Mouse (Mus musculus) neural tube, embryonic 12.5 days (tissue): ENCODE measurements around the gene Cdc42bpb. TPM values are rescaled to one million over a fixed set of nuclear protein-coding genes. Genes with fewer than 3 reads are reported as not detected.

ENCODE experiments used
- ATAC-seq: fragments of 200-750 bp; cut with Nextera tagmentation; 2 replicates; pipeline ENCODE4 v1.8.0; 2017; ENCODE audit warnings: low read depth, mild to moderate bottlenecking, moderate TSS enrichment, moderate library complexity; ENCODE audit not compliant: low FRiP score
- H3K27ac ChIP-seq: fragments of 300-500 bp; sonication (generic); 2 replicates; pipeline ENCODE4 v1.5.1; 2016
- H3K27me3 ChIP-seq: fragments of 300-500 bp; sonication (generic); replicated peaks from 2 replicates; pipeline ENCODE4 v1.6.1; 2016; ENCODE audit warnings: mild to moderate bottlenecking
- H3K36me3 ChIP-seq: fragments of 300-500 bp; sonication (generic); 2 replicates; pipeline ENCODE4 v1.6.1; 2016; ENCODE audit warnings: mild to moderate bottlenecking
- H3K4me1 ChIP-seq: fragments of 300-500 bp; sonication (generic); 2 replicates; pipeline ENCODE4 v1.6.1; 2016
- H3K4me2 ChIP-seq: fragments of 300-500 bp; sonication (generic); replicated peaks from 2 replicates; pipeline ENCODE4 v1.6.1; 2016; ENCODE audit warnings: mild to moderate bottlenecking
- H3K4me3 ChIP-seq: fragments of 300-500 bp; sonication (generic); 2 replicates; pipeline ENCODE4 v1.5.1; 2016
- H3K9ac ChIP-seq: fragments of 300-500 bp; sonication (generic); 2 replicates; pipeline ENCODE4 v1.6.1; 2016; ENCODE audit warnings: mild to moderate bottlenecking
- H3K9me3 ChIP-seq: fragments of 300-500 bp; sonication (generic); 2 replicates; pipeline ENCODE4 v1.6.1; 2016; ENCODE audit warnings: mild to moderate bottlenecking
- WGBS: fragments of 180-500 bp; shearing (Covaris S2); methylation state at CpG from one replicate; pipeline ENCODE4 v1.1.7; 2016; 5-methylcytosine and 5-hydroxymethylcytosine counted together
- polyA plus RNA-seq: library from polyadenylated mRNA; unstranded; fragments of >200 nt; fragmentation: Nextera tagmentation; extraction: Ambion mirVana; gene quantifications from 2 replicates; pipeline ENCODE4 v1.2.1, GENCODE M21; 2016

Cdc42bpb gene
- polyA plus RNA-seq, 1 experiment from 2014 or later: 44.9 TPM

DNA sequence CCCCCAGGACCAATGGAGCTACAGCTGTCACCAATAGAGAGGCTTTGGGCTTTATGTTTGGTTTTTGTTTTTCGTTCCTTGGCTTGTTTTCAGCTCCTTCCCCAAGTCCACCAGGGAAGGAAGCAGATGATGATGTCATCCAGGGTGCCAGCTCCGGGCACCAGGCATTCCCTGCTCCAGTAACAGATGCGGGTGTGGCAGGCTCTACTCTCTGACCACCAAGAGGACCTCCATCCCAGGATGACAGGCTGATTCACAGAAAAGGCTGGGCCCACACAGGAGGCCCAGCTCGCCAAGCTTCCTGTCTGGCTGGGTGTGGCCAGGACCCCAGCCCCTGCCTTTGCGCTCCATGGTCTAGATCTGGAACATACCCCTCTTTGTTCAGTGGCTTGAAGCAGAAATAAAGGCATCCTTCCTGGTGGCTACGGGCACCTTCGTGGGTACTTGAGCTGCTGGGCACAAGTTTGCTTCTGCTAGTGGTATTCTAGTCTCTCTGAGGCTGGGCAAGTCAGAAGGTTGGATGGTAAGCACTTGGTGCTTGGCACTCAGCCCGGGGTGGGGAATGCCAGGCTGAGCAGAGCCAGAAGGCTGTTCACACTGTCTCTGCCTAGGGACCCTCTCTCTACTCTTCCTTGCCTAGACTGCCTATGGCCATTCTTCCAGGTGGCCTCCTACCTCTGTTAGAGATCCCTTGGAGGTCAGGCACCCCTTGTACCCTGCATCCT, 34.3 kb upstream of the Cdc42bpb start:
- H3K27me3 ChIP-seq: peaks cover 31% of the 10 kb centered on the region
- H3K4me1 ChIP-seq: peaks cover 22% of the 10 kb centered on the region
- H3K36me3 ChIP-seq: no peaks in the 10 kb centered on the region
- no peak overlapping the region for H3K27ac ChIP-seq
- H3K4me2 ChIP-seq: no peak overlapping the region
- H3K9ac ChIP-seq: no peak overlapping the region
- ATAC-seq: no peak
- 77% methylated on average over 8 of the region's 8 CpGs for WGBS
- H3K4me3 ChIP-seq: no peak overlapping the region
- no peaks in the 10 kb centered on the region for H3K9me3 ChIP-seq

DNA sequence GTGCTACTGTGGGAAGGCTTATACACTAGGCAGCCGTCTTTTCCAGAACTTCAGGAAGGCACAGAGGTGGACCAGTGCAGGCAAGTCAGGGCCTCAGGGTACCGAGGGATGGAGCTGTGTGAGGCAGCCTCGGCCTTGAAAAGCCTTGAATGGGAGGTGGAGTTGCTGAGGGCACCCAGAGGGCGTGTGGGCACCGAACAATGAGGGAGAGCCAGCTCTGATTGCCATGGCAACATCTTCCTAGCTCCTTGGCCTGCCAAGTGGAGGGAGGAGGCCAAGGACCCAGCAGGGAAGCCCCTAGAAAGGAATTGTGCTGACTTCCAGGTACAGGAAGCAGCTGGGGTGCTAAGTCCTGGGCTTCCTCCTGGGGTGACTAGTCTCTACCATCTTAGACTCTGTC, 32.1 kb upstream of the Cdc42bpb start:
- H3K9me3 ChIP-seq: no peaks in the 10 kb centered on the region
- 15% methylated on average over 5 of the region's 5 CpGs for WGBS
- peaks cover 41% of the 10 kb centered on the region for H3K27me3 ChIP-seq
- no peak for ATAC-seq
- H3K9ac ChIP-seq: no peak overlapping the region
- no peaks in the 10 kb centered on the region for H3K36me3 ChIP-seq
- H3K4me3 ChIP-seq: no peak overlapping the region
- H3K4me1 ChIP-seq: peaks cover 21% of the 10 kb centered on the region
- H3K27ac ChIP-seq: no peak overlapping the region
- H3K4me2 ChIP-seq: no peak overlapping the region

DNA sequence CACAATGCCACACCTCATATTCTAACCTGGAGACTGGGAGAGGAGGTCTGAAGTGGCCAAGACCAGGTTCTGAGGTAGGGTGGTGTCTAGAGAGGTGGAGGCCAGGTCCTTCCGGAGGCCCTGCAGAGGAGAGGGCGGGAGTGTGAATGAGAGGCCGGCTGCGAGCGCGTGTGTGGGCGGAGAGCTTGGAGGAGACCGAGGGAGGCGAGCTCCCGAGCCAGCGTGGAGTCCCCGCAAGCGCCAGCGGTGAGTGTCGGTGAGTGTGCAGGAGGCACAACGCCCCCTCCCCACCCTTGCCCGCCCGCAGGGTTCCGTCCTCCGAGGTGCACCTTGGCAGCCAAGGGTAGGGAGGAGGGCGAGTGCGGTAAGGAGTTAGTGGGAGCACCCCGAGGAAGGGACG, 29.1 kb upstream of the Cdc42bpb start, which contains the start of gene Lbhd2:
TSS of gene Lbhd2 (plus strand) at position 188 of the 400 bp plus-strand sequence.
- Histone ChIP-seq H3K36me3 (no peaks in the 10 kb centered on the region), H3K27ac (no peak within 1 kb of the TSS), H3K4me3 (no peak within 1 kb of the TSS), H3K9me3 (no peaks in the 10 kb centered on the region), H3K4me2 (peak within 1 kb of the TSS; percentile 42), H3K27me3 (peaks cover 49% of the 10 kb centered on the region), H3K9ac (no peak within 1 kb of the TSS), H3K4me1 (peaks cover 9% of the 10 kb centered on the region; the same call in 1 of the 2 replicates)
- under 1% methylated on average over 24 of the region's 24 CpGs for WGBS
- no peak for ATAC-seq

DNA sequence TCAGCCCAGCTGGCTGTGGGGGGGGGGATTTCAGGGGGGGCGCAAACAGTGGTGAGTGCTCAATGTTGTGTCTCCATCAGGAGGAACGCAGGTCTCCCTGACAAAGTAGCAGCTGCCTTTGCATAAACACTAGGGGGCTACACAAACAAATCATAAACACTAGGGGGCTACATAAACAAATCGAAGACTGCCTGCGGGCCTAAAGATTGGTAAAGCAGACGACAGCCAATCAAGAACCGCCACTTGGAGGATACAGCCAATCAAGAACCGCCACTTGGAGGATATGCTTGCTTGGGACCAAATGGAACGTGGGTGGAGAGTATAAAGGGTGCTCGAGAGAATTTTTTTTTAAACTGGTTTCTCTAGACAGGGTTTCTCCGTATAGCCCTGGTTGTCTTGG, 27.4 kb upstream of the Cdc42bpb start:
- Histone ChIP-seq H3K9me3 (no peaks in the 10 kb centered on the region), H3K27ac (no peak overlapping the region), H3K4me3 (no peak overlapping the region), H3K4me2 (no peak overlapping the region), H3K4me1 (peaks cover 9% of the 10 kb centered on the region; the same call in 1 of the 2 replicates), H3K36me3 (no peaks in the 10 kb centered on the region), H3K27me3 (peaks cover 46% of the 10 kb centered on the region), H3K9ac (no peak overlapping the region)
- no peak for ATAC-seq
- 51% methylated on average over 10 of the region's 10 CpGs for WGBS

DNA sequence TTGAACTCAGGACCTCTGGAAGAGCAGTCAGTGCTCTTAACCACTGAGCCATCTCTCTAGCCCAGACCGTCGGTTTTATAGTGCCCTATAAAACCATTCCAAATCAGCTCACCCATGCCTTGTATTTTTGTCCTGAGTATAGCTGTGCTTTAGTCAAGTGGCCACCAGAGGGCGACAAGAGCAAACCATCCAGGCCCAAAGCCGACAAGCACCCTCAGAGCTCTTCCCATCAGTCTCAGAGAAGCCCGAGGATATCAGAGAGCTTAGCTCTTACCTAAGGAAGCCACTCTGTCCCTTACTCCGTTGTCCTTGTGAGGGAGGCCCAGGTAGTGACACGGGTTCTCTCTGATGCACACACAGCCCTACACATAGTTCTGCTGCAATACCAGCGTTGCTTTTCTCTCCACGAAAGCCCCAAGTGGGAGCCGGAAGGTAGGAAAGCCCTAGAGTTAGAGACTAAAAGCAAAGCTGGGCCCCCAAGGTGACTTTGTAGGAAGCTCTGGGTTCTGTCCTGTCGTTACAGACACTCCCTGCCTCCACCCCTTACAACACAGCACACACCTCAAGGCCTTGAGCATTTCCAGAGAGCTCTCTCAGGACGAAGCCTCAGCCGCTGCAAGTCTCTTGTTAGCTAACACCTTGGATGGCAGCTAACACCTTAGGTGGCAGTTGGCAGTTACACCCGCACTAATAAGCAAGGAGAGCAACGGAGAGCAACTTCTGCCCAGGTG, 24.1 kb upstream of the Cdc42bpb start:
- Histone ChIP-seq H3K9ac (no peak overlapping the region), H3K27ac (no peak overlapping the region), H3K27me3 (peaks cover 26% of the 10 kb centered on the region), H3K9me3 (no peaks in the 10 kb centered on the region), H3K4me1 (peaks cover 1% of the 10 kb centered on the region; the same call in 1 of the 2 replicates), H3K4me3 (no peak overlapping the region), H3K4me2 (no peak overlapping the region), H3K36me3 (no peaks in the 10 kb centered on the region)
- ATAC-seq: 0 out of 2 replicates have a peak, but pooled peaks have one; percentile 25
- WGBS: 20% methylated on average over 15 of the region's 15 CpGs

DNA sequence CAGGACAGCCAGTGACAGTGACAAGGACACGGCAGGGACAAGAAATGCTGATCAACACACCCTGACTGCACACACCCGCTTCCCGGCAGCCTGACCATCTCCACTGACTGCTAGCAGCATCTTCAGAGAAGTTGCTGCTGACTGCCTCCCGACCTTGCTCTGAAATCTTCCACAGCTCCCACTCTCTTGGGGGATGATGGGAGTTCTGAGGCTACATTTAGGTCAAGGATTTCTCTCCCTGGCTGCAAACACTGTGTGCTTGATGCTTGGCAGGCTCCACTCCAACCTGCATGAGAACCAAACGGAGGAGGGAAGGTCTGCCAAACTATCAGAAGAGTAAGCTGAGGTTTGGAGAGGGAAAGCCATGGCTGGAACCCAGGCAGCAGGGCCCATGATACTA, 19.5 kb upstream of the Cdc42bpb start:
- Histone ChIP-seq H3K9ac (no peak overlapping the region), H3K4me1 (no peaks in the 10 kb centered on the region), H3K4me2 (no peak overlapping the region), H3K36me3 (no peaks in the 10 kb centered on the region), H3K4me3 (no peak overlapping the region), H3K27me3 (peaks cover 15% of the 10 kb centered on the region), H3K9me3 (no peaks in the 10 kb centered on the region), H3K27ac (no peak overlapping the region)
- no peak for ATAC-seq
- 72% methylated on average over 5 of the region's 5 CpGs for WGBS

DNA sequence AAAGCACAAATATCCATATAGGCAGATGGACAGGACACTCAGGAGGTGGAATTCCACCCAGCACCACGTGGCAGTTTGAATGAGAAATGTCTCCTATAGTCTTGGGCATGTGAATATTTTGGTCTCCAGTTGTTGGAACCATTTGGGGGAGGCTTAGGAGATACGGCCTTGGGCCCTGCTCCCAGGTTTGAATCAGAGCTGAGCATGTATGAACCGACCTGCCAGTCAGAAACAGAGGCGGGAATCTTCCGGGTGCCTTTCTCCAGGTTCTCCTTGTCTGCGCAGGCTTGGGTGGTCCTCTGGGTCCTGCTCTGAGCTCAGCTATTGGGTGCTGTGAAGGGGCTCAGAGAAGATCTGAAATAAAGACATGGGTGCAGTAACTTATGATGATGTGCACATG, 16.5 kb upstream of the Cdc42bpb start:
- ATAC-seq: no peak
- H3K9ac ChIP-seq: no peak overlapping the region
- H3K4me1 ChIP-seq: no peaks in the 10 kb centered on the region
- no peaks in the 10 kb centered on the region for H3K36me3 ChIP-seq
- H3K4me2 ChIP-seq: no peak overlapping the region
- H3K27me3 ChIP-seq: peaks cover 13% of the 10 kb centered on the region; the same call in 1 of the 2 replicates
- no peak overlapping the region for H3K27ac ChIP-seq
- no peaks in the 10 kb centered on the region for H3K9me3 ChIP-seq
- H3K4me3 ChIP-seq: no peak overlapping the region
- WGBS: 83% methylated on average over 6 of the region's 6 CpGs

DNA sequence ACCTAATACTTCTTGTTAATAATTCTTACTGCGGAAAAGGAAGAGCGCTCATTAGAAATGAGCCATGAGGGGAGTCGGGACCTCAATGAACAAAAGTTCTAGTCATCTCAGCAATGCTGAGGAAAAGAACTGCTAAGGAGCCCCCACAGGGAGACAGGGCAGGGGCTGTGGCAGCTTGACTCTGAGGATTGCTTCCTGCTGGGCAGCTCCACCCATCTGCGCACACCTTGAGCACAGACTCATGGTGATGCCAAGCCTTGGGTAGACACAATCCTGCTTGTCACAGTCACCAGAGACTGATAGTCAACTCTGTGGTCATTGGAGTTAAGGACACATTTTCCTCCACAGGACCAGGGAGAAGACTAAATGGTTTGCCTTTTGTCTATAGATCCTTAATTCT, 9.6 kb upstream of the Cdc42bpb start:
- H3K4me1 ChIP-seq: no peaks in the 10 kb centered on the region
- H3K36me3 ChIP-seq: no peaks in the 10 kb centered on the region
- no peak overlapping the region for H3K27ac ChIP-seq
- WGBS: 94% methylated on average over 4 of the region's 4 CpGs
- ATAC-seq: no peak
- no peak overlapping the region for H3K9ac ChIP-seq
- no peak overlapping the region for H3K4me2 ChIP-seq
- no peaks in the 10 kb centered on the region for H3K9me3 ChIP-seq
- no peak overlapping the region for H3K4me3 ChIP-seq
- no peaks in the 10 kb centered on the region for H3K27me3 ChIP-seq

DNA sequence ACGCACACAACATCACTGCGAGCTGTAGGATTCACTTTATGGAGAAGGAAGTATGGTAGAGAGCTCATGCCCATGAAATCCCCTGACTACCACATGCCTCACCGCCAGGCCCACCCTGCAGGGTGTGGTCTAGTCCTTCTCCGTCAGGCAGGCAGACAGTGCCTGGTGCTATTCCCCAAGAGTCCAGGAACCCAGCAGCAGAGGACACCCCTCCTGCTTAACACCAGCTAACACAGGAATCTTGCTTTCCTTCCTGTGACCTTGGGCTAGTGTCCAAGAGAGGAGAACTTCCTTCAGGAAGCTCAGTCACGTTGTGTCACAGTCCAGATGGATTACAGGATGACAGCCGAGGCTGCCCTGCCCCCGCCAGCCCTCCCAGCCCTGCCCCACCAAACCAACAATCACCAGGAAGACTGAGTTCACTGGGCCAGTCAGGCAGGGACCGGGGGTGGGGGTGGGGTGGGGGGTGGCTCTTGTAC, 9.2 kb upstream of the Cdc42bpb start:
- no peak overlapping the region for H3K27ac ChIP-seq
- H3K4me1 ChIP-seq: no peaks in the 10 kb centered on the region
- no peaks in the 10 kb centered on the region for H3K9me3 ChIP-seq
- H3K9ac ChIP-seq: no peak overlapping the region
- ATAC-seq: no peak
- no peak overlapping the region for H3K4me2 ChIP-seq
- WGBS: 69% methylated on average over 8 of the region's 8 CpGs
- no peak overlapping the region for H3K4me3 ChIP-seq
- H3K27me3 ChIP-seq: no peaks in the 10 kb centered on the region
- no peaks in the 10 kb centered on the region for H3K36me3 ChIP-seq

DNA sequence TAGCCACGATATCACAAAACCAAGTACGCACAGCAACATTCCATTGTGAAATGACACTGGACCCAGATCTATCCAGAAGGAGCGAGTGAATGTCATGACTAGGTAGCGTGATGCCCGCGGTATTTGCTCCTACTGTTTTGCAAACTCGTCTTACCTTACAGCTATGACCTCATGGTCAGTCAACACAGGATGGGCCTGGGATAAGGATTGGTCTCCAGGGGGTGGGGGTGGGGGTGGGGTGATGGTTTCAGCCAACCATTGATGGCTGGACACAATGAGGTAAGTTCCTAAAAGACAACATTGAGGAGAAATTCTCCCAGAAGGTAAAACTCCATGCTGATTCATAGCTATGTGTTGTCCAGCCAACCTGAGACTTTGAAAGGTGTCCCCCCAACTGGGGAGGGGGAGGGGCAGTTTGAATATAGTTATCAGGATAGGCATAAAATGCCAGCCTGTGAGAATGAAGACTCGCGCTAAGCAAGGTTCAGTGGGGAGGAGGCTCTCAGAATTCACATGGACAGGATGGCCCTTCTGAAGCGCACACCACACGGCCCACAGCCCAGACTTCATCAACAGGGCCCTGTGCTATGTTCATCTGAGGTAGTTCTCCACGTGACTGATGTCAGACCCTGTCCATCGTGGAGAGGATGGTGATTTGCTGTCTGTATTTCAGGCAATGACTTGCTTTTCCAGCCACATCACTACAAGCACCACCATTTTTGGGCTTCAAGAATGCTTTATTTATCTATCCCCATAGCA, 8.5 kb upstream of the Cdc42bpb start:
- ATAC-seq: no peak
- Histone ChIP-seq H3K36me3 (no peaks in the 10 kb centered on the region), H3K27ac (no peak overlapping the region), H3K9ac (no peak overlapping the region), H3K4me1 (no peaks in the 10 kb centered on the region), H3K4me3 (no peak overlapping the region), H3K27me3 (no peaks in the 10 kb centered on the region), H3K4me2 (no peak overlapping the region), H3K9me3 (no peaks in the 10 kb centered on the region)
- WGBS: 88% methylated on average over 13 of the region's 13 CpGs

DNA sequence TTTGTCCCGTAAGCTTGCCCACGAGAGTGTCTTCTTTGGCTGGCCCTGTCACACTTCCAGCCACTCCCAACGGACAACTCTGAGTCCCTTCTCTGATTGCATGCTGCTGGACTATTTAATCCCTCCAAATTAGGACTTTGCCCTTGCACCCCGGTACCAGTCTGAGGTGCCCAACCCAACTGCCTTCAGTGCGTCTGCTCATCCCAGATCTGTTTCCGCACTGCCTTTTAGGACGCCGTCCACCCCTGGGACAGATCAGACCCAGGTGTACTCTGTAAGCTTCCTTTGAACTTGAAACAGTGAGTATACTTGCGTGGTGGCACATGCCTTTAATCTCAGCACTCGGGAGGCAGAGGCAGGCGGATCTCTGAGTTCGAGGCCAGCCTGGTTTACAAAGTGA, 1.3 kb upstream of the Cdc42bpb start:
- H3K27ac ChIP-seq: no peak overlapping the region
- 76% methylated on average over 12 of the region's 12 CpGs for WGBS
- no peaks in the 10 kb centered on the region for H3K9me3 ChIP-seq
- H3K36me3 ChIP-seq: no peaks in the 10 kb centered on the region
- peak overlapping the region; percentile 98 for H3K4me2 ChIP-seq
- no peak overlapping the region for H3K4me3 ChIP-seq
- peaks cover 24% of the 10 kb centered on the region for H3K4me1 ChIP-seq
- H3K27me3 ChIP-seq: no peaks in the 10 kb centered on the region
- peak overlapping the region; percentile 91 for H3K9ac ChIP-seq
- ATAC-seq: no peak

DNA sequence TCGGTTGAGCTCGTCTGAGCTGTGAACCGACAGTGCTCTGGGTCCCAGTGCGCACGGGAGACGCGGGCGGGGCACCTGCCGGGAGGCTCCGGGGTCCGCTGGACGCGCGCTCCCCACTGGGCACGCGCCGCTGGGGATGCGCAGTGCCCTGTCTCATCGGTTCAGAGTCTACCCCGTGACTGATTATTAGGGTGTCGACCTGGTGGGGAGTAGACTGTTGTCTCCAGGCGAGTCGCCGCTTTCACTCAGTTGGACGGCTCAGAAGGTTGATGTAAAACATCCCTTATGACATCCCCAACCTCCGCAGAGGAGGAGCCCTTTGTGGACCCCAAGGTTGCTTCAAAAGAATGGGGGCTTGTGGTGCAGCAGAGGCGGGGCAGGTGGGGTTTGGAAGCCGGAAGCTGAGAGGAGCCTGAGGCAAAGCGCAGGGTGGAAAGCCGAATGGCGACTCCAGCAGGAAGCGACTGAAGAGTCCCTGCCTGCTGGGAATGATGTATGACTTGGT, 520 bp upstream of the Cdc42bpb start:
- Histone ChIP-seq H3K27me3 (no peaks in the 10 kb centered on the region), H3K4me1 (peaks cover 24% of the 10 kb centered on the region), H3K36me3 (no peaks in the 10 kb centered on the region), H3K4me3 (peak overlapping the region; percentile 97), H3K9me3 (no peaks in the 10 kb centered on the region), H3K9ac (peak overlapping the region; percentile 91), H3K27ac (peak overlapping the region; percentile 91), H3K4me2 (peak overlapping the region; percentile 98)
- peak; percentile 81 for ATAC-seq
- WGBS: under 1% methylated on average over 32 of the region's 32 CpGs
